Mouse (Mus musculus) colon, adult 2 months (tissue): ENCODE results near the gene Olfr535. TPM values are rescaled to one million over a fixed set of nuclear protein-coding genes. Genes with fewer than 3 reads are reported as not detected.

Experiments used
- polyA plus RNA-seq: library from polyadenylated mRNA; depleted of rRNA; stranded (reverse); fragments of >200 nt; gene quantifications from 2 replicates; pipeline ENCODE4 v1.2.3, GENCODE M21; 2012; rRNA removed

Olfr535 gene
- polyA plus RNA-seq = not detected in 2 replicates

GRCm38 (mm10) chr7:140483916-140484315 is at the start of gene Olfr535:
TSS of gene Olfr535 (plus strand) at chr7:140484216.

GRCm38 (mm10) chr7:140463070-140463469 is 20.9 kb upstream of the Olfr535 start, which contains the start of gene Olfr533:
TSS of gene Olfr533 (plus strand) at chr7:140463370.

GRCm38 (mm10) chr7:140507346-140508021 is 23.5 kb downstream of the Olfr535 start, which contains the start of gene Olfr536:
TSS of gene Olfr536 (minus strand) at chr7:140507396.

Other genes with a start within 250 kb of the Olfr535 start
- gene 5830411N06Rik, start 236.9 kb upstream of the Olfr535 start, polyA plus RNA-seq = 0.16 TPM in 1 of 2 replicates, not detected in the other
- not detected in 2 replicates for gene Olfr525, start 163.4 kb upstream of the Olfr535 start, polyA plus RNA-seq
- gene Olfr527, start 150.2 kb upstream of the Olfr535 start, polyA plus RNA-seq = not detected in 2 replicates
- 0.29 and 0.58 TPM in 2 replicates for gene Olfr60, start 122.5 kb upstream of the Olfr535 start, polyA plus RNA-seq
- not detected in 2 replicates for gene Olfr530, start 107.9 kb upstream of the Olfr535 start, polyA plus RNA-seq
- not detected in 2 replicates for gene Olfr531, start 81.3 kb upstream of the Olfr535 start, polyA plus RNA-seq
- gene Olfr532, start 62.6 kb upstream of the Olfr535 start, polyA plus RNA-seq = not detected in 2 replicates
- not detected in 2 replicates for gene Olfr533, start 20.8 kb upstream of the Olfr535 start, polyA plus RNA-seq
- not detected in 2 replicates for gene Olfr536, start 23.2 kb downstream of the Olfr535 start, polyA plus RNA-seq
- gene Olfr538, start 83.7 kb downstream of the Olfr535 start, polyA plus RNA-seq = not detected in 2 replicates
- gene Olfr46, start 117.1 kb downstream of the Olfr535 start, polyA plus RNA-seq = not detected in 2 replicates
- gene Olfr61, start 144.8 kb downstream of the Olfr535 start, polyA plus RNA-seq = not detected in 2 replicates
- not detected in 2 replicates for gene Olfr53, start 162.2 kb downstream of the Olfr535 start, polyA plus RNA-seq
- gene Olfr539, start 175.7 kb downstream of the Olfr535 start, polyA plus RNA-seq = not detected in 2 replicates
- not detected in 2 replicates for gene Olfr45, start 197.7 kb downstream of the Olfr535 start, polyA plus RNA-seq
- not detected in 2 replicates for gene Olfr541, start 213.1 kb downstream of the Olfr535 start, polyA plus RNA-seq